Mouse (Mus musculus) hindbrain, embryonic 14.5 days (tissue): Measurements from ENCODE around the gene 4930535I16Rik. TPM values are rescaled to one million over a fixed set of nuclear protein-coding genes. Genes with fewer than 3 reads are reported as not detected.
"Not testable (repeated sequence)": the region's sequence is repeated elsewhere in the genome, so short reads cannot be mapped to it uniquely, and the experiment has no call there.

Source experiments
- ATAC-seq: fragments of 200-750 bp; cut with Nextera tagmentation; 2 replicates; pipeline ENCODE4 v1.8.0; 2017; ENCODE audit warnings: moderate number of reproducible peaks, mild to moderate bottlenecking, moderate TSS enrichment, moderate library complexity; ENCODE audit not compliant: low FRiP score
- DNase-seq: peaks from one replicate; pipeline ENCODE4 v3.0.0-alpha.2; 2015; ENCODE audit warnings: low spot score
- H3K27ac ChIP-seq: fragments of 300-500 bp; sonication (generic); 2 replicates; pipeline ENCODE4 v1.5.1; 2014; ENCODE audit warnings: mild to moderate bottlenecking, moderate library complexity
- H3K27me3 ChIP-seq: fragments of 300-500 bp; sonication (generic); 2 replicates; pipeline ENCODE4 v1.6.1; 2014; ENCODE audit warnings: mild to moderate bottlenecking, low read length, mixed read lengths; ENCODE audit not compliant: control insufficient read depth, insufficient read depth
- H3K36me3 ChIP-seq: fragments of 300-500 bp; sonication (generic); replicated peaks from 2 replicates; pipeline ENCODE4 v1.6.1; 2014; ENCODE audit not compliant: control insufficient read depth, insufficient read depth
- H3K4me1 ChIP-seq: fragments of 300-500 bp; sonication (generic); replicated peaks from 2 replicates; pipeline ENCODE4 v1.6.1; 2014; ENCODE audit warnings: antibody characterized with exemption, low read length, mixed read lengths; ENCODE audit not compliant: control insufficient read depth, insufficient read depth
- H3K4me2 ChIP-seq: fragments of 300-500 bp; sonication (generic); replicated peaks from 2 replicates; pipeline ENCODE4 v1.6.1; 2014; ENCODE audit warnings: mild to moderate bottlenecking, moderate library complexity
- H3K4me3 ChIP-seq: fragments of 300-500 bp; sonication (generic); replicated peaks from 2 replicates; pipeline ENCODE4 v1.5.1; 2014; ENCODE audit warnings: mild to moderate bottlenecking, low read length
- H3K9ac ChIP-seq: fragments of 300-500 bp; sonication (generic); 2 replicates; pipeline ENCODE4 v1.6.1; 2014
- H3K9me3 ChIP-seq: fragments of 300-500 bp; sonication (generic); 2 replicates; pipeline ENCODE4 v1.6.1; 2016; ENCODE audit warnings: low read length; ENCODE audit not compliant: control insufficient read depth
- WGBS: fragments of 180-500 bp; shearing (Covaris S2); extraction: QIAGEN DNeasy Blood & Tissue Kit; methylation state at CpG from one replicate; pipeline ENCODE4 v1.1.7; 2014; 5-methylcytosine and 5-hydroxymethylcytosine counted together
- polyA plus RNA-seq: library from polyadenylated mRNA; unstranded; fragments of >200 nt; fragmentation: Nextera tagmentation; extraction: Ambion mirVana; gene quantifications from 2 replicates; pipeline ENCODE4 v1.2.1, GENCODE M21; 2014

Gene 4930535I16Rik
- polyA plus RNA-seq, 1 experiment from 2014 or later = not detected

- no peak overlapping the region for H3K9ac ChIP-seq
- ATAC-seq (no peak), DNase-seq (no peak)
- H3K36me3 ChIP-seq = no peaks in the 10 kb centered on the region
- no peaks in the 10 kb centered on the region for H3K9me3 ChIP-seq
- 45% methylated on average over 5 of the region's 5 CpGs for WGBS
- no peak overlapping the region for H3K4me2 ChIP-seq
- H3K27ac ChIP-seq = no peak overlapping the region
- H3K4me1 ChIP-seq = no peaks in the 10 kb centered on the region
- H3K27me3 ChIP-seq = no peaks in the 10 kb centered on the region
- no peak overlapping the region for H3K4me3 ChIP-seq
Measured at GRCm38 (mm10) chr4:123947149-123947548, 29.3 kb upstream of the 4930535I16Rik start.

GRCm38 (mm10) chr4:123946701-123947100 is 28.9 kb upstream of the 4930535I16Rik start:
- ATAC-seq = no peak

GRCm38 (mm10) chr4:123940878-123941277 is 23.1 kb upstream of the 4930535I16Rik start:
- not testable (repeated sequence) for H3K27ac ChIP-seq, H3K27me3 ChIP-seq, ATAC-seq, H3K4me2 ChIP-seq, H3K4me3 ChIP-seq, H3K4me1 ChIP-seq, DNase-seq, H3K9ac ChIP-seq, H3K9me3 ChIP-seq
- H3K36me3 ChIP-seq = peaks cover 16% of the 10 kb centered on the region
- 80% methylated on average over 7 of the region's 7 CpGs for WGBS

More at GRCm38 (mm10) chr4:123946701-123947100, 28.9 kb upstream of the 4930535I16Rik start:
- Histone ChIP-seq H3K9me3 (no peaks in the 10 kb centered on the region), H3K36me3 (no peaks in the 10 kb centered on the region), H3K27ac (no peak overlapping the region), H3K27me3 (no peaks in the 10 kb centered on the region), H3K9ac (no peak overlapping the region), H3K4me2 (no peak overlapping the region), H3K4me3 (no peak overlapping the region), H3K4me1 (no peaks in the 10 kb centered on the region)
- 79% methylated on average over 4 of the region's 4 CpGs for WGBS
- DNase-seq = no peak

GRCm38 (mm10) chr4:123939838-123940237 is 22.0 kb upstream of the 4930535I16Rik start:
- 6% methylated on average over 4 of the region's 4 CpGs for WGBS
- Histone ChIP-seq H3K4me2 (no peak overlapping the region), H3K9me3 (no peaks in the 10 kb centered on the region), H3K4me1 (no peaks in the 10 kb centered on the region), H3K9ac (no peak overlapping the region), H3K4me3 (no peak overlapping the region), H3K27ac (no peak overlapping the region), H3K36me3 (peaks cover 26% of the 10 kb centered on the region), H3K27me3 (no peaks in the 10 kb centered on the region)
- peak; percentile 95 for DNase-seq
- ATAC-seq = no peak

- Histone ChIP-seq H3K9ac (no peak overlapping the region), H3K9me3 (no peaks in the 10 kb centered on the region), H3K4me2 (no peak overlapping the region), H3K27ac (no peak overlapping the region), H3K27me3 (no peaks in the 10 kb centered on the region), H3K36me3 (peaks cover 59% of the 10 kb centered on the region), H3K4me3 (no peak overlapping the region), H3K4me1 (no peaks in the 10 kb centered on the region)
- DNase-seq = no peak
- 93% methylated on average over 7 of the region's 7 CpGs for WGBS
- no peak for ATAC-seq
Measured at GRCm38 (mm10) chr4:123936059-123936458, 18.2 kb upstream of the 4930535I16Rik start.

GRCm38 (mm10) chr4:123934306-123934705 is 16.5 kb upstream of the 4930535I16Rik start:
- WGBS = 92% methylated on average over 4 of the region's 4 CpGs
- H3K4me2 ChIP-seq = no peak overlapping the region
- no peak for ATAC-seq
- H3K4me1 ChIP-seq = no peaks in the 10 kb centered on the region
- peaks cover 76% of the 10 kb centered on the region for H3K36me3 ChIP-seq
- no peak for DNase-seq
- no peak overlapping the region for H3K27ac ChIP-seq
- H3K27me3 ChIP-seq = no peaks in the 10 kb centered on the region
- no peak overlapping the region for H3K4me3 ChIP-seq
- H3K9me3 ChIP-seq = no peaks in the 10 kb centered on the region
- no peak overlapping the region for H3K9ac ChIP-seq

GRCm38 (mm10) chr4:123929994-123930393 is 12.2 kb upstream of the 4930535I16Rik start:
- H3K27ac ChIP-seq = no peak overlapping the region
- no peak overlapping the region for H3K9ac ChIP-seq
- H3K4me3 ChIP-seq = no peak overlapping the region
- DNase-seq (no peak), ATAC-seq (no peak)
- no peaks in the 10 kb centered on the region for H3K9me3 ChIP-seq
- H3K36me3 ChIP-seq = peaks cover 94% of the 10 kb centered on the region
- H3K4me2 ChIP-seq = no peak overlapping the region
- WGBS = over 99% methylated on average over 4 of the region's 4 CpGs
- no peaks in the 10 kb centered on the region for H3K4me1 ChIP-seq
- no peaks in the 10 kb centered on the region for H3K27me3 ChIP-seq

- Histone ChIP-seq H3K4me1 (no peaks in the 10 kb centered on the region), H3K9ac (no peak overlapping the region), H3K36me3 (peaks cover 96% of the 10 kb centered on the region), H3K27ac (no peak overlapping the region), H3K9me3 (no peaks in the 10 kb centered on the region), H3K27me3 (no peaks in the 10 kb centered on the region), H3K4me2 (no peak overlapping the region), H3K4me3 (no peak overlapping the region)
- no peak for ATAC-seq
- DNase-seq = no peak
Measured at GRCm38 (mm10) chr4:123927961-123928360, 10.1 kb upstream of the 4930535I16Rik start.

- H3K4me2 ChIP-seq = no peak overlapping the region
- DNase-seq = no peak
- H3K4me1 ChIP-seq = peaks cover 16% of the 10 kb centered on the region
- H3K4me3 ChIP-seq = no peak overlapping the region
- no peak overlapping the region for H3K27ac ChIP-seq
- ATAC-seq = no peak
- no peaks in the 10 kb centered on the region for H3K9me3 ChIP-seq
- H3K36me3 ChIP-seq = peaks cover 63% of the 10 kb centered on the region
- no peak overlapping the region for H3K9ac ChIP-seq
- 91% methylated on average over 4 of the region's 4 CpGs for WGBS
- H3K27me3 ChIP-seq = no peaks in the 10 kb centered on the region
Measured at GRCm38 (mm10) chr4:123921055-123921565, 3.3 kb upstream of the 4930535I16Rik start.

- Histone ChIP-seq H3K36me3 (peaks cover 43% of the 10 kb centered on the region), H3K9me3 (no peaks in the 10 kb centered on the region), H3K27ac (no peak overlapping the region), H3K4me2 (peak overlapping the region; percentile 60), H3K27me3 (no peaks in the 10 kb centered on the region), H3K9ac (no peak overlapping the region), H3K4me3 (peak overlapping the region; percentile 99; the same call in 1 of the 2 replicates), H3K4me1 (peaks cover 25% of the 10 kb centered on the region)
- no peak for DNase-seq
- ATAC-seq = no peak
- WGBS = 63% methylated on average over 2 of the region's 2 CpGs
Measured at GRCm38 (mm10) chr4:123918851-123919250, 1.0 kb upstream of the 4930535I16Rik start.
